Mouse (Mus musculus): ENCODE results near the gene Tmod1. TPM values are rescaled to one million over a fixed set of nuclear protein-coding genes. Genes with fewer than 3 reads are reported as not detected.

Tmod1 gene
- polyA plus RNA-seq, 1 experiment from 2014 or later: 5.2 TPM

DNA sequence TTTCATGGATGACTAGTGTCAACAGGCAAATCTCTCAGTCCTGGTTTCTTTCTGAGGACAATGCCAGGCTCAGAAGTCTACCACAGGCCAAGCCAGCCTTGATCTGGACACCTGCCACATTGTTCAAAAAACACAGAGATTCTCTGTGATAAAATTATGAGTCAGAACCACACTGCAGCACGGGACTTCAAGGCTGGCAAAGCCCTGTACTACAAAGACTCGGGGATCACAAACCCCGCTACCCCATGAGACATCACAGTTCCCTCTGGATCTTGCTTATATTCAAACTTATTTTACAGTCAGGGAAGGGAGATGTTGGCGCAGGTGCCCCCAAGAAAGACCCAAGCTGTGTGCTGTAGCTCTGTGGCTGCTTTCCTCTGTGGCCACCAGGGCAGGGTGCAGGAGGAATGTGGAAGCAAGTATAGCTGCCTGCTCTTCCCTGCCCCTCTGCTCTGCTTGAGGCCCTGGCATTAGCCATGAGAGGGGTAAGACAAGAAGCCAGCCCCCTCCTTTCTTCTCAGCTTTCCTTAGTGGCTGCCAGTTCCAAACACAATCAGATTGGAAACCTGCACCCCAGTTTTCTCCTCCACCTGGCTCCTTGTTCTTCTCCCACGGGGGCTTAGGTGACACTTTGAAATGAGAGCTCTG, 53.8 kb downstream of the Tmod1 start:
- Histone ChIP-seq H3K9ac (ENCODE audit: low read depth, low read length) (no peak overlapping the region), H3K4me3 (ENCODE audit: low read length) (no peak overlapping the region), H3K27me3 (ENCODE audit: control insufficient read depth, insufficient read depth, low read length) (no peaks in the 10 kb centered on the region), H3K36me3 (ENCODE audit: control insufficient read depth, insufficient read depth, low read length) (no peaks in the 10 kb centered on the region), H3K4me2 (replicated peaks; ENCODE audit: low read depth, low read length) (no peak overlapping the region), H3K9me3 (ENCODE audit: control insufficient read depth, low read length) (no peaks in the 10 kb centered on the region), H3K27ac (ENCODE audit: low read depth, low read length) (no peak overlapping the region), H3K4me1 (ENCODE audit: control insufficient read depth, insufficient read depth, low read length) (no peaks in the 10 kb centered on the region)
- no peak for ATAC-seq (ENCODE audit: low FRiP score, low TSS enrichment)
- 82% methylated on average over 5 of the region's 5 CpGs for WGBS

DNA sequence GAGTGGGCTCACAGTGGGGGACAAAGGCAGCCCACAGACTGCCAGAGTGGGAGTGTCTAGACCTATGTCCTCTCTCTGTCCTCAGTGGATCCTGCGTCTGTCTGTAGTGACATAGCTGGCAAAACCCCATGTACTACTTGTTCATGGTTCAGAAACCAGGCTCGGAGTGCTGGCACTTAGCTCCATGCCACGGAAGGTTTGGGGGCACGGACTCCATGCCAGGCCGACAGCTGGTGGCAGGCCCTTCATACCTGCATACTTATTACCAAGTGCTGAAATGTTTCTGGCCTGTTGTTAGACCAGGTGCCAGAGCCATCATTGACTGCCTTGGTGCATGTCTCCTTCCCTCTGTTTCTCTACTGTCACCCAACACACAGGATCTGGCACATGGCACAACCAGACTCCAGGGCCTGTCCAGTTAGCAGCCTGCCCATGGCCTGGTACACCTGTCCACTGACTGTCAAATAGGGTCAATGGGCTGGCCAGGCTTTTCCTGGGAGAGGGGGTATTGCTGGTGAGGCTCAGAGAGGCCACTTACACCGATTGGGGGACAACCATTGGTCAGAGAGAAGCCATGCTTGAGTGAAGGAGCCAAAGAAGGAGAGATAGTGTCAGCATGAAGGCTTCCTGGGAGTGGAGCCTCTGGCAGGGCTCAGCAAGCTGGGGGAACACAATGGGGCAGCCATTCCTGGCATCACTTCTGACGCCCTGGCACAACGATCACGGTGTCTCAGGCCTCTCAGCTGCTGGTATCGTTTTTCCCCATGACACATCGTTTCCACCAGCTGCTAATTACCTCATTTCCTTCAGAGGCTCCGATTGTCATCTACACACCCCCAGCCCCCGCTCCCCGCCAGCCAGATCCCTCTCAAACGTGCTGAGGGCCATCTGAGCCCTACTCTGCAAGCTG, 56.4 kb downstream of the Tmod1 start:
- no peaks in the 10 kb centered on the region for H3K27me3 ChIP-seq (ENCODE audit: control insufficient read depth, insufficient read depth, low read length)
- ATAC-seq (ENCODE audit: low FRiP score, low TSS enrichment): no peak
- H3K4me2 ChIP-seq (replicated peaks; ENCODE audit: low read depth, low read length): no peak overlapping the region
- whole genome bisulfite sequencing: 54% methylated on average over 15 of the region's 15 CpGs
- no peaks in the 10 kb centered on the region for H3K9me3 ChIP-seq (ENCODE audit: control insufficient read depth, low read length)
- no peak overlapping the region for H3K9ac ChIP-seq (ENCODE audit: low read depth, low read length)
- no peaks in the 10 kb centered on the region for H3K36me3 ChIP-seq (ENCODE audit: control insufficient read depth, insufficient read depth, low read length)
- H3K27ac ChIP-seq (ENCODE audit: low read depth, low read length): no peak overlapping the region
- H3K4me1 ChIP-seq (ENCODE audit: control insufficient read depth, insufficient read depth, low read length): 0 out of 2 replicates have a peak, but pooled peaks cover 5% of the 10 kb centered on the region
- no peak overlapping the region for H3K4me3 ChIP-seq (ENCODE audit: low read length)

DNA sequence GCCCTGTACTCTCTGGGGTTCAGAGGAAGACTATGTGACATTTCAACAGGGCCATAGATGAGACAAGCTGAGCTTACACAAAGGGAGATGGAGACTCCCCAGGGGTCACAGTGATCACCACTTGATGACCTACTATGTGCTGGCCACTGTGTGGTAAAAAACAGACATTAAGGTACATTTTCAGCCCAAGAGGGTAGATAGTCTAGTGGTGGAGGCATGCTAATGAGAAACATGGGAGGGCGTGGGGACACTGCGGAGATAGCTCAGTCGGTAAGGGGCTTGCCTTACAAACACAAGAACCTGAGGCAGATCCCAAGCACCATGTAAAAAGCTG, 57.1 kb downstream of the Tmod1 start:
- 91% methylated on average over 3 of the region's 3 CpGs for WGBS
- no peaks in the 10 kb centered on the region for H3K9me3 ChIP-seq (ENCODE audit: control insufficient read depth, low read length)
- ATAC-seq (ENCODE audit: low FRiP score, low TSS enrichment): no peak

DNA sequence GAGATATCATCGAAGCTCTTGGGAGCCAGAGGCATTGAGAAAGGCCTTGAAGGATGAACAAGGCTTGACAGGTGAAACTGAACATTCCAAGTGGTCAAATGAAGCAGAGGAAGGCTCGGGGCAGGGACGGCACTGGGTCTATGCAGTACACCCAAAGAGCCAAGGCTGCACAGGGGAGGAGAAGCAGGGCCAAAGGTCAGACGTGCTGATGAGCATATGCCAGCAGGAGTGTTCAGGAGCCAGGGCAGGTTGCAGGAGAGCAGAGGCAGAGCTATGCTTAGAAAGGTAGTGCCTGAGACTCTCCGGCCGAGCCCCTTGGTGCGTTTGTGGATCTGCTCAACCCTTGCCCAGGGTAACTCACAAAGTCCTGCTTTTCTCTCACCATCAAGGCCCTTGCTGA, 57.8 kb downstream of the Tmod1 start:
- no peak for ATAC-seq (ENCODE audit: low FRiP score, low TSS enrichment)
- H3K27me3 ChIP-seq (ENCODE audit: control insufficient read depth, insufficient read depth, low read length): no peaks in the 10 kb centered on the region
- H3K4me1 ChIP-seq (ENCODE audit: control insufficient read depth, insufficient read depth, low read length): peaks cover 19% of the 10 kb centered on the region; the same call in 1 of the 2 replicates
- H3K4me3 ChIP-seq (ENCODE audit: low read length): no peak overlapping the region
- 89% methylated on average over 7 of the region's 7 CpGs for WGBS
- no peaks in the 10 kb centered on the region for H3K9me3 ChIP-seq (ENCODE audit: control insufficient read depth, low read length)
- no peak overlapping the region for H3K9ac ChIP-seq (ENCODE audit: low read depth, low read length)
- no peak overlapping the region for H3K27ac ChIP-seq (ENCODE audit: low read depth, low read length)
- H3K4me2 ChIP-seq (replicated peaks; ENCODE audit: low read depth, low read length): no peak overlapping the region
- no peaks in the 10 kb centered on the region for H3K36me3 ChIP-seq (ENCODE audit: control insufficient read depth, insufficient read depth, low read length)

More for the DNA sequence above, 57.1 kb downstream of the Tmod1 start:
- Histone ChIP-seq H3K9ac (ENCODE audit: low read depth, low read length) (no peak overlapping the region), H3K4me3 (ENCODE audit: low read length) (no peak overlapping the region), H3K4me2 (replicated peaks; ENCODE audit: low read depth, low read length) (no peak overlapping the region), H3K27me3 (ENCODE audit: control insufficient read depth, insufficient read depth, low read length) (no peaks in the 10 kb centered on the region), H3K27ac (ENCODE audit: low read depth, low read length) (no peak overlapping the region), H3K4me1 (ENCODE audit: control insufficient read depth, insufficient read depth, low read length) (peaks cover 11% of the 10 kb centered on the region; the same call in 1 of the 2 replicates), H3K36me3 (ENCODE audit: control insufficient read depth, insufficient read depth, low read length) (no peaks in the 10 kb centered on the region)

DNA sequence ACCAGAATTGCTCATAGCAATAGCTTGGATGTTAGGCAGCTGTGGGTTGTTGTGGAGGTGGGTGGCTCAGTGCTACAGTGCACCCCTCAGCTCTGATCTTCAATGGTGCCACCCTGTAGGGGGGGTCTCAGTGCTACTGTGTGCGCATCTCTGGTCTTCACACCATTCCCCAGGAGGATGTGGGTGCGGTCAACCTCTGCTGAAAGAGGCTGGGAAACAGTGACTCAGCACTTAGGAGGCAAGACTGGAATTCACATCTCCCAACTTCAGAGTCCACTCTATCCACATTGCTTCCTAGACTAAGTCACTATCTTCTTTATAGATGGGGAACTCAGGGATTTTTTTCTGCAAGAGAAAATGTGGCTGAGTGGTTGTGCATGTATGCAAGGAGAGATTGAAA, 58.9 kb downstream of the Tmod1 start:
- Histone ChIP-seq H3K36me3 (ENCODE audit: control insufficient read depth, insufficient read depth, low read length) (no peaks in the 10 kb centered on the region), H3K4me1 (ENCODE audit: control insufficient read depth, insufficient read depth, low read length) (peaks cover 21% of the 10 kb centered on the region; the same call in 1 of the 2 replicates), H3K4me2 (replicated peaks; ENCODE audit: low read depth, low read length) (no peak overlapping the region), H3K27ac (ENCODE audit: low read depth, low read length) (no peak overlapping the region), H3K27me3 (ENCODE audit: control insufficient read depth, insufficient read depth, low read length) (no peaks in the 10 kb centered on the region), H3K9me3 (ENCODE audit: control insufficient read depth, low read length) (peaks cover 2% of the 10 kb centered on the region; the same call in 1 of the 2 replicates), H3K4me3 (ENCODE audit: low read length) (no peak overlapping the region), H3K9ac (ENCODE audit: low read depth, low read length) (no peak overlapping the region)
- 81% methylated on average over 2 of the region's 2 CpGs for WGBS
- ATAC-seq (ENCODE audit: low FRiP score, low TSS enrichment): no peak

DNA sequence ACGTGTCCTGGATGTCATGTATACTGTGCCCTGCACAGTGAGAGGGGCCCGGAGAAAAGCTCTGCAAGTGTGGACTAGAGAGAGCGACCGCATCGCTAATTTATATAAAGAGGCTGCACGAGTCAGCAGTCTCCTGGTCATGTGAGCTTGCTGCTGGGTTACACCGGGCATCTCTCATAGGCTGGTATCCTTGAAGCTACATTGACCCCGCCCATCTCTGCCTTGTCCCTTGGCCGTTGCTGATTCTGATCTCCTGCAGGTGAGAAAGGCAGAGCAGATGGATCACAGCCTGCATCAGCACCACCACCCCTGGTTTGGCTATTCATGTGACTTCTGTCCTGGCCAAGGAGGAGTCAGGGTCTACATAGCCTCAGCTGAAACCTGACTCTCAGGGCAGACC, 60.4 kb downstream of the Tmod1 start:
- WGBS: 67% methylated on average over 9 of the region's 9 CpGs
- H3K4me2 ChIP-seq (replicated peaks; ENCODE audit: low read depth, low read length): no peak overlapping the region
- no peak overlapping the region for H3K4me3 ChIP-seq (ENCODE audit: low read length)
- no peak overlapping the region for H3K27ac ChIP-seq (ENCODE audit: low read depth, low read length)
- no peaks in the 10 kb centered on the region for H3K27me3 ChIP-seq (ENCODE audit: control insufficient read depth, insufficient read depth, low read length)
- ATAC-seq (ENCODE audit: low FRiP score, low TSS enrichment): 0 out of 2 replicates have a peak, but pooled peaks have one; percentile 10
- no peak overlapping the region for H3K9ac ChIP-seq (ENCODE audit: low read depth, low read length)
- H3K4me1 ChIP-seq (ENCODE audit: control insufficient read depth, insufficient read depth, low read length): peaks cover 21% of the 10 kb centered on the region; the same call in 1 of the 2 replicates
- peaks cover 2% of the 10 kb centered on the region; the same call in 1 of the 2 replicates for H3K9me3 ChIP-seq (ENCODE audit: control insufficient read depth, low read length)
- H3K36me3 ChIP-seq (ENCODE audit: control insufficient read depth, insufficient read depth, low read length): no peaks in the 10 kb centered on the region

DNA sequence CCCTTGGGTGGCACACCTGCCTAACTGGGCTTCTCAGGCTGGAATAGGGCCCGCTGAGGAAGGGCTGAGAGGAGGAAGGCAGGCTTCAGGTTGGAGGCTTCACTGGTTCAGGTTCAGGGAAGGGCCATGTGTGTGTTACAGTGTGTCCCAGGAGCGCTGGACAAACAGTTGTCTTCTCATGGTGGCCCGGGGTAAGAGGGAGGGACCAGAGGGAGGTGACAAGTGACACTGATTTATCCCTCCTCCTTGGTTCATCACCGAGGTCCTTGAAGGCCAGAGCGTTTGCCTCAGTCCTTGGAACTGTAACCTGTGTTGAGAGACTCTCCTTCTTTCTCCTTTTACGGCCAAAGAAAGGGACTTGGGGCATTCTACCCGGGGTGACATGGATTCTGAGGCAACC, 61.8 kb downstream of the Tmod1 start:
- no peak overlapping the region for H3K4me2 ChIP-seq (replicated peaks; ENCODE audit: low read depth, low read length)

DNA sequence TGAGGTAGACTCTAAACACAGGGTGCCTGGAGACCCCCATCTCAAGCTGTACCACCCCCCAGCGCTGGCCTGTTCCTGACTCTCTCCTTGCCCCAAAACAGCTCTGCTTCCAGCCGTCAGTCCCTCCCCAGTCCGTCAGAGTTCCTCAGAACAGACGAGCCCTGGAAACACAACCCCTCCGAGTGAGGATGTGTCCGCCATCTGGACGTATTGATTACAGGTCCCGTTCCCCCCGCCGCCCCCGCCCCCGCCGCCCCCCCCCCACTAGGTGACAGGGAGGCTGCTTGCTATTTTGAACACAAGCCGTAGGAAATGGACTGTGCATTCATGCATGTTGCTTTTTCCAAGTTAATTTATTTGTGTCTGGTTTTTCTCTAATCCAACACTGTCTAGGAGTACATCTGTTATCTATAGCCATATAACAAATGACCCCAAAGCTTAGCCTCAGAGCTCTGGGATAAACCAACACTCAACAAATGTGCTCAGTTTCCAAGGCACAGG, 62.5 kb downstream of the Tmod1 start:
- H3K9ac ChIP-seq (ENCODE audit: low read depth, low read length): no peak overlapping the region
- H3K4me1 ChIP-seq (ENCODE audit: control insufficient read depth, insufficient read depth, low read length): peaks cover 21% of the 10 kb centered on the region; the same call in 1 of the 2 replicates
- no peaks in the 10 kb centered on the region for H3K36me3 ChIP-seq (ENCODE audit: control insufficient read depth, insufficient read depth, low read length)
- peaks cover 2% of the 10 kb centered on the region; the same call in 1 of the 2 replicates for H3K9me3 ChIP-seq (ENCODE audit: control insufficient read depth, low read length)
- no peaks in the 10 kb centered on the region for H3K27me3 ChIP-seq (ENCODE audit: control insufficient read depth, insufficient read depth, low read length)
- H3K27ac ChIP-seq (ENCODE audit: low read depth, low read length): peak overlapping the region; percentile 79
- 8% methylated on average over 14 of the region's 14 CpGs for WGBS
- no peak overlapping the region for H3K4me3 ChIP-seq (ENCODE audit: low read length)
- peak; percentile 86 for ATAC-seq (ENCODE audit: low FRiP score, low TSS enrichment)
- H3K4me2 ChIP-seq (replicated peaks; ENCODE audit: low read depth, low read length): no peak overlapping the region; the same call in 1 of the 2 replicates

More for the DNA sequence above, 61.8 kb downstream of the Tmod1 start:
- H3K9ac ChIP-seq (ENCODE audit: low read depth, low read length): no peak overlapping the region
- 26% methylated on average over 7 of the region's 7 CpGs for WGBS
- no peak overlapping the region for H3K4me3 ChIP-seq (ENCODE audit: low read length)
- H3K4me1 ChIP-seq (ENCODE audit: control insufficient read depth, insufficient read depth, low read length): peaks cover 21% of the 10 kb centered on the region; the same call in 1 of the 2 replicates
- H3K36me3 ChIP-seq (ENCODE audit: control insufficient read depth, insufficient read depth, low read length): no peaks in the 10 kb centered on the region
- H3K9me3 ChIP-seq (ENCODE audit: control insufficient read depth, low read length): peaks cover 2% of the 10 kb centered on the region; the same call in 1 of the 2 replicates
- peak; percentile 55 for ATAC-seq (ENCODE audit: low FRiP score, low TSS enrichment)
- H3K27me3 ChIP-seq (ENCODE audit: control insufficient read depth, insufficient read depth, low read length): no peaks in the 10 kb centered on the region
- peak overlapping the region; percentile 79 for H3K27ac ChIP-seq (ENCODE audit: low read depth, low read length)

All from kidney, embryonic 14.5 days (tissue).